Mouse (Mus musculus) subcutaneous adipose tissue, adult 2 months (tissue): ENCODE results near the gene Bmyc. TPM values are rescaled to one million over a fixed set of nuclear protein-coding genes. Genes with fewer than 3 reads are reported as not detected.

ENCODE experiments used
- polyA plus RNA-seq: library from polyadenylated mRNA; depleted of rRNA; stranded (reverse); fragments of >200 nt; gene quantifications from 2 replicates; pipeline ENCODE4 v1.2.3, GENCODE M21; 2012; ENCODE audit warnings: low replicate concordance; rRNA removed

Bmyc gene
- polyA plus RNA-seq: 48.0 and 66.2 TPM in 2 replicates

DNA sequence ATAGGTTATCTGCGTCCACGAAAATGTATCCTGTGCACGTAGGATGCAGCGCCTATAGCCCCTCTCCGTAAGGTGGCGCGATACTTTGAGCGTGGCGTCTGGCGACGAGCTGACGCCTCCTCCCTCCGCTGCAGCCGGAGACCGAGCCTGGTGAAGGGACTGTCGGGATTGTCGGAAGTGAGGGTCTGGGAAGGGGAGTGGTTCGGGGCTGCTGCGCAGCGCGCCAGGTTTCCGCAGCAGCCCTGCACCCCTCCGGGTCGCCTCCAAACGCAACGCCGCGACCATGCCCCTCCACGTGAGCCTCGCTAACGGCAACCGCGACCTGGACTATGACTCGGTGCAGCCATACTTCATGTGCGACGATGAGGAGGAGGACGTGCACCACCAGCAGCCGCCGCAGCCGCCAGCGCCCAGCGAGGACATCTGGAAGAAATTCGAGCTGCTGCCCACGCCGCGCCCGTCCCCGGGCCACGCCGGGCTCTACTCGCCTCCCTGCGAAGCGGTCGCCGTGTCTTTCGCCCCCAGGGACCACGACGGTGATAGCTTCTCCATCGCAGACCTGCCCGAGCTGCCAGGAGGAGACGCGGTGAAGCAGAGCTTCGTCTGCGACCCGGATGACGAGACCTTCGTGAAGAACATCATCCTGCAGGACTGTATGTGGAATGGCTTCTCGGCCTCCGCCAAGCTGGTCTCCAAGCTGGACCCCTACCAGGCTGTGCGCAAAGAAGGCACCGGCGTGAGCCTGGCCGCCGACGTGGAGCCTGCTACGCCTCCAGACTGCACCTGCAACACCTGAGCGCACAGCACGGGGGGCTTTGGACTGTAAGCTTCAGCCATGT lies at the start of gene Bmyc:
Gene Bmyc, plus strand, starts transcription at position 97 of the 839 bp plus-strand sequence.

DNA sequence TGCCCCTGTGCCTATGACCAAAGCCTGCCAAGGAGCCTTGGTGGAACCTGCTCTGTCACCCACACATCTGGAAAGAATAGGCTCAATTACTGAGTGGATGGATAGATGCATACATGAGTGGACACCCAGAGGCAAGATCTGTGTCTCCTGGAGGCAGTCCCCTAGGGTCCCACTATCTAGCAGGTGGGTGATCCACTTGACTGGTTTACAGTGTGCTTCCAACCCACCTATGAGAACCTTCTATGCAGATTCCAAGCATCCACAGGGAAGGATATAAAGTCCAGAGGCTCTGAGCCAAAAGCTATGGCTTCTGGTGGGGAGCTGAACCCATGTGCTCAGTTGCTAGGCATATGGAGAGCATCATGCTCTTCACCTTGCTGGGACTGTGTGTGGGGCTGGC lies 48.9 kb upstream of the Bmyc start, which contains the start of gene Lcn5:
Gene Lcn5, plus strand, starts transcription at position 301 of the 400 bp plus-strand sequence.

DNA sequence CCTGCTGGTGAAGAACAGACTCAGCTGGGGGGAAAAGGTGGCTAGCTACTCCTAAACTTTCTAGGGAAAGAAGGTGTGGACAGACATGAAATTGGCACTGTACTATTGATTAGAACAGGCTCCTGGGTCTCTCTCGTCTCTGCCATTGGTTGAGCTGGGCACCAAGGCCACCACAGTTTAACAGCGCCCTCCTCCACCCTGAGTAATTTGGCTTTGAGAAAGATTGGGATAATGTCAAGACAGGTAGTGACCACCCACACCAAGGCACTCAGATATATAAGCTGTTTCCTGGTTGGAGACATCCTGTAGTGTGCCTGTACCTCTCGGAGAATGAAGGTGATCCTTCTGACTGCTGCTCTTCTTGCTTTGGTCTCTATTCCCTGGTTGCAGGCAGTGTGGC lies 30.1 kb upstream of the Bmyc start, which contains the start of gene Lcn6:
Gene Lcn6, plus strand, starts transcription at position 301 of the 400 bp plus-strand sequence.

DNA sequence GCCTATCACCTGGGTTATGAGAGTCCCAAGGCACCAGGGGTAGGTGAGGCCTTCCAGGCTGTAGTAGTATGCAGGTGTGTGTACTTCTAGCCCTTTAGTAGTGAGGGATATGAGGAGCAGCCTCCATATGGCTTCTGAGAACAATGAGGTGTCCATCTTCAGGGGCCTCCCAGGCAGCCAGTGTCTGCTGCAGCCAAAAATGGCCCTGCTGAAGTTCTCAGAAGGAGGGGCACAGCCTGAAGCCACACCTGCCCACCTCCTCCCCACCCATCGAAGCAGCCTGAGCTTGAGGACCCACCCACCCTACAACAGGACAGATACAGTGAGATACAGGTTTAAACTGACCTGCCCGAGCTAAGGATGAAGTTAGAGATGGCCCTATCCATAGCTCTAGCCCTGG lies 24.1 kb upstream of the Bmyc start, which contains the start of gene Lcn10:
Gene Lcn10, plus strand, starts transcription at position 301 of the 400 bp plus-strand sequence.

DNA sequence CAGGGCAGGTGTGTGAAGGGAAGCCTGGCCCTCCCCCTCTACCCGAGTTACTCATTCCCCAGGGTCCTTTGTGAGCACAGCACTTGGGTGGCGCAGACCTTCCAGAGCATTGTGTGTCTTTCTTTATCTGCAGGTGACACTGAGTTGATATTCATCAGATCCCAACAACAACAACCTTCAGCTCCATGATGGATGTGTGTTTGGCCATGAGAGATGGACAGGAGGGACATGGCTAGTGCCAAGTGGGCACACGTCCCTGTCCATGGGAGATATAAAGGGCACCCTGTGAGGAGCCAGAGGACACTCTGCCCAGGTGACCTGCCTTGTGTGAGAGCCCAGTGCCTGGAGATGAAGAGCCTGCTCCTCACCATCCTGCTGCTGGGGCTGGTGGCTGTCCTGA lies 6.8 kb upstream of the Bmyc start, which contains the start of gene Obp2a:
Gene Obp2a, plus strand, starts transcription at position 301 of the 400 bp plus-strand sequence.

DNA sequence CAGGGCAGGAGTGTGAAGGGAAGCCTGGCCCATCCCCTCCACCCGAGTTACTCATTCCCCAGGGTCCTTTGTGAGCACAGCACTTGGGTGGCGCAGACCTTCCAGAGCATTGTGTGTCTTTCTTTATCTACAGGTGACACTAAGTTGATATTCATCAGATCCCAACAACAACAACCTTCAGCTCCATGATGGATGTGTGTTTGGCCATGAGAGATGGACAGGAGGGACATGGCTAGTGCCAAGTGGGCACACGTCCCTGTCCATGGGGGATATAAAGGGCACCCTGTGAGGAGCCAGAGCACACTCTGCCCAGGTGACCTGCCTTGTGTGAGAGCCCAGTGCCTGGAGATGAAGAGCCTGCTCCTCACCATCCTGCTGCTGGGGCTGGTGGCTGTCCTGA lies 30.2 kb downstream of the Bmyc start, which contains the start of gene Obp2b:
Gene Obp2b, plus strand, starts transcription at position 301 of the 400 bp plus-strand sequence.

Other genes with a start within 250 kb of the Bmyc start
- 1.8 and 3.2 TPM in 2 replicates for gene Clic3, start 249.9 kb upstream of the Bmyc start, polyA plus RNA-seq
- 79.2 and 84.7 TPM in 2 replicates for gene Paxx, start 245.6 kb upstream of the Bmyc start, polyA plus RNA-seq
- gene Ptgds, start 236.7 kb upstream of the Bmyc start, polyA plus RNA-seq: 1.2 and 6.5 TPM in 2 replicates
- 0.33 TPM in 1 of 2 replicates, not detected in the other for gene Lcn12, start 212.8 kb upstream of the Bmyc start, polyA plus RNA-seq
- 27.6 and 47.3 TPM in 2 replicates for gene Fbxw5, start 206.0 kb upstream of the Bmyc start, polyA plus RNA-seq
- 5.9 and 7.9 TPM in 2 replicates for gene C8g, start 205.0 kb upstream of the Bmyc start, polyA plus RNA-seq
- gene Traf2, start 159.8 kb upstream of the Bmyc start, polyA plus RNA-seq: 13.9 and 22.5 TPM in 2 replicates
- 127 and 142 TPM in 2 replicates for gene Edf1, start 148.9 kb upstream of the Bmyc start, polyA plus RNA-seq
- gene Mamdc4, start 131.9 kb upstream of the Bmyc start, polyA plus RNA-seq: 1.8 and 5.5 TPM in 2 replicates
- gene Phpt1, start 131.5 kb upstream of the Bmyc start, polyA plus RNA-seq: 48.6 and 87.4 TPM in 2 replicates
- gene Ajm1, start 125.0 kb upstream of the Bmyc start, polyA plus RNA-seq: 0.37 and 2.6 TPM in 2 replicates
- 52.3 and 88.3 TPM in 2 replicates for gene Rabl6, start 98.2 kb upstream of the Bmyc start, polyA plus RNA-seq
- not detected in 2 replicates for gene Ccdc183, start 89.1 kb upstream of the Bmyc start, polyA plus RNA-seq
- gene Tmem141, start 84.7 kb upstream of the Bmyc start, polyA plus RNA-seq: 31.8 and 53.1 TPM in 2 replicates
- 16.8 and 21.3 TPM in 2 replicates for gene Fcna, start 78.7 kb upstream of the Bmyc start, polyA plus RNA-seq
- 0.64 and 5.5 TPM in 2 replicates for gene Lcn8, start 53.6 kb upstream of the Bmyc start, polyA plus RNA-seq
- gene Lcn5, start 48.8 kb upstream of the Bmyc start, polyA plus RNA-seq: 0.52 and 3.7 TPM in 2 replicates
- 0.78 TPM in 1 of 2 replicates, not detected in the other for gene Lcn6, start 30.0 kb upstream of the Bmyc start, polyA plus RNA-seq
- 0.24 and 0.62 TPM in 2 replicates for gene Lcn10, start 24.0 kb upstream of the Bmyc start, polyA plus RNA-seq
- not detected in 2 replicates for gene Obp2a, start 6.7 kb upstream of the Bmyc start, polyA plus RNA-seq
- gene Obp2b, start 30.3 kb downstream of the Bmyc start, polyA plus RNA-seq: not detected in 2 replicates
- not detected in 2 replicates for gene Lcn3, start 58.8 kb downstream of the Bmyc start, polyA plus RNA-seq
- not detected in 2 replicates for gene Lcn11, start 70.3 kb downstream of the Bmyc start, polyA plus RNA-seq
- gene Gm13539, start 75.5 kb downstream of the Bmyc start, polyA plus RNA-seq: not detected in 2 replicates
- not detected in 2 replicates for gene Glt6d1, start 109.1 kb downstream of the Bmyc start, polyA plus RNA-seq
- 0.44 and 2.1 TPM in 2 replicates for gene Lcn9, start 116.4 kb downstream of the Bmyc start, polyA plus RNA-seq
- gene Sohlh1, start 140.5 kb downstream of the Bmyc start, polyA plus RNA-seq: not detected in 2 replicates
- gene Kcnt1, start 157.0 kb downstream of the Bmyc start, polyA plus RNA-seq: 1.5 and 1.7 TPM in 2 replicates